Mouse (Mus musculus) CH12.LX (cell line): Measurements from ENCODE around the gene Olfr374. TPM values are rescaled to one million over a fixed set of nuclear protein-coding genes. Genes with fewer than 3 reads are reported as not detected.

Source experiments
- DNase-seq: peaks from one replicate; pipeline ENCODE4 v3.0.0-alpha.2; 2013; ENCODE audit errors: extremely low read depth
- H3K27ac ChIP-seq: 2 replicates; pipeline ENCODE4 v1.5.1; 2012; ENCODE audit warnings: low read depth, mild to moderate bottlenecking, control low read depth, moderate library complexity; ENCODE audit not compliant: insufficient read depth
- H3K27me3 ChIP-seq: replicated peaks from 2 replicates; pipeline ENCODE3; 2012; ENCODE audit warnings: inconsistent platforms
- H3K36me3 ChIP-seq, 2 experiments: replicated peaks in 1 of 2; 2 replicates each; pipeline versions ENCODE3 to v1.6.1; 2012; ENCODE audit warnings: inconsistent platforms in 1 of 2, low read length in 1 of 2, mild to moderate bottlenecking in 1 of 2, mixed read lengths in 1 of 2, moderate library complexity in 1 of 2; ENCODE audit not compliant: control insufficient read depth in 1 of 2, insufficient read depth in 1 of 2
- H3K4me1 ChIP-seq, 2 experiments: 2 replicates each; pipeline ENCODE4 v1.6.1; 2012; ENCODE audit warnings: inconsistent platforms in 1 of 2, moderate library complexity in 1 of 2; ENCODE audit not compliant: insufficient read depth in 2 of 2, control insufficient read depth in 1 of 2
- H3K4me2 ChIP-seq: 2 replicates; pipeline ENCODE4 v1.6.1; 2012; ENCODE audit warnings: low read depth, mild to moderate bottlenecking, control low read depth; ENCODE audit not compliant: poor library complexity, insufficient read depth, severe bottlenecking
- H3K4me3 ChIP-seq, 3 experiments: fragments of 150-350 bp in 1 of 3; sonication (generic) in 1 of 3; replicated peaks in 1 of 3; 2 replicates each; pipeline versions ENCODE3 to v1.5.1; 2011 to 2012; ENCODE audit warnings: low read depth in 2 of 3, low read length in 2 of 3, mild to moderate bottlenecking in 2 of 3, moderate library complexity in 2 of 3, control low read depth in 1 of 3, improper control_type of control experiment in 1 of 3, inconsistent platforms in 1 of 3, mixed read lengths in 1 of 3; ENCODE audit not compliant: poor library complexity in 1 of 3
- H3K79me2 ChIP-seq: replicated peaks from 2 replicates; pipeline ENCODE4 v1.6.1; 2012; ENCODE audit warnings: mild to moderate bottlenecking, moderate library complexity; ENCODE audit not compliant: control insufficient read depth, poor library complexity, insufficient read depth, severe bottlenecking; ENCODE audit errors: extremely low read depth
- H3K9ac ChIP-seq: 2 replicates; pipeline ENCODE4 v1.6.1; 2012; ENCODE audit warnings: low read depth, mild to moderate bottlenecking, control low read depth, moderate library complexity; ENCODE audit not compliant: insufficient read depth
- H3K9me3 ChIP-seq: replicated peaks from 2 replicates; pipeline ENCODE3; 2012; ENCODE audit warnings: low read length, inconsistent platforms, mixed read lengths
- BHLHE40 ChIP-seq: IDR thresholded peaks from 2 replicates; pipeline ENCODE4 v1.6.1; 2011; ENCODE audit warnings: mild to moderate bottlenecking, low read depth, low read length, improper control_type of control experiment
- CHD1 ChIP-seq: IDR thresholded peaks from 2 replicates; pipeline ENCODE4 v1.6.1; 2012; ENCODE audit warnings: low read depth, low read length, improper control_type of control experiment, inconsistent platforms
- CHD2 ChIP-seq: IDR thresholded peaks from 2 replicates; pipeline ENCODE4 v1.6.1; 2011; ENCODE audit warnings: low read length, improper control_type of control experiment
- CTCF ChIP-seq, 2 experiments: IDR thresholded peaks in 1 of 2; conservative IDR thresholded peaks in 1 of 2; 2 replicates each; pipeline ENCODE4 v1.5.1; 2011 to 2012; ENCODE audit warnings: low read depth in 2 of 2, low read length in 2 of 2, improper control_type of control experiment in 1 of 2, inconsistent platforms in 1 of 2, mild to moderate bottlenecking in 1 of 2, moderate library complexity in 1 of 2
- EP300 ChIP-seq: IDR thresholded peaks from 2 replicates; pipeline ENCODE4 v1.6.1; 2011; ENCODE audit warnings: low read length, improper control_type of control experiment
- GABPA ChIP-seq: IDR thresholded peaks from 2 replicates; pipeline ENCODE4 v1.6.1; 2012; ENCODE audit warnings: low read depth, low read length, improper control_type of control experiment, inconsistent platforms; ENCODE audit not compliant: insufficient replicate concordance
- JUN ChIP-seq: IDR thresholded peaks from 2 replicates; pipeline ENCODE4 v1.6.1; 2011; ENCODE audit warnings: low read depth, mild to moderate bottlenecking, low read length, improper control_type of control experiment, moderate library complexity; ENCODE audit not compliant: insufficient read depth
- JUND ChIP-seq: conservative IDR thresholded peaks from 2 replicates; pipeline ENCODE4 v1.6.1; 2011; ENCODE audit warnings: low read depth, low read length, improper control_type of control experiment
- KAT2A ChIP-seq: IDR thresholded peaks from 2 replicates; pipeline ENCODE4 v1.6.1; 2012; ENCODE audit warnings: low read length, improper control_type of control experiment, inconsistent platforms; ENCODE audit not compliant: insufficient replicate concordance
- MAFK ChIP-seq: IDR thresholded peaks from 2 replicates; pipeline ENCODE4 v1.6.1; 2011; ENCODE audit warnings: low read length, improper control_type of control experiment; ENCODE audit not compliant: insufficient replicate concordance
- MAZ ChIP-seq: IDR thresholded peaks from 2 replicates; pipeline ENCODE4 v1.6.1; 2012; ENCODE audit warnings: low read depth, mild to moderate bottlenecking, inconsistent platforms, low read length, improper control_type of control experiment, moderate library complexity
- MEF2A ChIP-seq: IDR thresholded peaks from 2 replicates; pipeline ENCODE4 v1.6.1; 2014; ENCODE audit warnings: low read depth, mild to moderate bottlenecking, inconsistent platforms, low read length, improper control_type of control experiment, borderline replicate concordance
- MXI1 ChIP-seq: IDR thresholded peaks from 2 replicates; pipeline ENCODE4 v1.6.1; 2011; ENCODE audit warnings: mild to moderate bottlenecking, low read depth, low read length, improper control_type of control experiment
- MYC ChIP-seq: IDR thresholded peaks from 2 replicates; pipeline ENCODE4 v1.6.1; 2011; ENCODE audit warnings: low read depth, mild to moderate bottlenecking, improper control_type of control experiment, low read length
- NELFE ChIP-seq: IDR thresholded peaks from 2 replicates; pipeline ENCODE4 v1.6.1; 2011; ENCODE audit warnings: low read depth, low read length, improper control_type of control experiment
- NRF1 ChIP-seq: IDR thresholded peaks from 2 replicates; pipeline ENCODE4 v1.6.1; 2014; ENCODE audit warnings: low read depth, mild to moderate bottlenecking, inconsistent platforms, low read length, improper control_type of control experiment, moderate library complexity
- POLR2AphosphoS2 ChIP-seq: IDR thresholded peaks from 2 replicates; pipeline ENCODE4 v1.6.1; 2011; ENCODE audit warnings: low read depth, low read length, improper control_type of control experiment
- RAD21 ChIP-seq: IDR thresholded peaks from 2 replicates; pipeline ENCODE4 v1.6.1; 2011; ENCODE audit warnings: low read depth, mild to moderate bottlenecking, low read length, improper control_type of control experiment, moderate library complexity
- RCOR1 ChIP-seq: conservative IDR thresholded peaks from 2 replicates; pipeline ENCODE4 v1.6.1; 2012; ENCODE audit warnings: low read depth, mild to moderate bottlenecking, inconsistent platforms, low read length, improper control_type of control experiment
- SIN3A ChIP-seq: IDR thresholded peaks from 2 replicates; pipeline ENCODE4 v1.6.1; 2012; ENCODE audit warnings: low read length, improper control_type of control experiment, inconsistent platforms
- TCF12 ChIP-seq: IDR thresholded peaks from 2 replicates; pipeline ENCODE4 v1.6.1; 2014; ENCODE audit warnings: low read depth, mild to moderate bottlenecking, inconsistent platforms, low read length, improper control_type of control experiment
- UBTF ChIP-seq: IDR thresholded peaks from 2 replicates; pipeline ENCODE4 v1.6.1; 2012; ENCODE audit warnings: low read depth, mild to moderate bottlenecking, inconsistent platforms, low read length, improper control_type of control experiment, moderate library complexity
- ZC3H11A ChIP-seq: IDR thresholded peaks from 2 replicates; pipeline ENCODE4 v1.6.1; 2012; ENCODE audit warnings: low read depth, mild to moderate bottlenecking, inconsistent platforms, low read length, improper control_type of control experiment
- ZKSCAN1 ChIP-seq: IDR thresholded peaks from 2 replicates; pipeline ENCODE4 v1.6.1; 2012; ENCODE audit warnings: low read depth, inconsistent platforms, low read length, improper control_type of control experiment, borderline replicate concordance
- ZMIZ1 ChIP-seq: IDR thresholded peaks from 2 replicates; pipeline ENCODE4 v1.6.1; 2012; ENCODE audit warnings: low read depth, mild to moderate bottlenecking, inconsistent platforms, low read length, improper control_type of control experiment
- ZNF384 ChIP-seq: IDR thresholded peaks from 2 replicates; pipeline ENCODE4 v1.6.1; 2012; ENCODE audit warnings: low read depth, low read length, improper control_type of control experiment, inconsistent platforms
- dilution Hi-C: fragments of 300-500 bp; cut with MboI; formaldehyde crosslinking; loops from 2 replicates; pipeline ENCODE4 v1.14.3; 2020; ENCODE audit warnings: low sequenced_read_pairs; ENCODE audit not compliant: extremely low pct_unique_long_range_greater_than_20kb, extremely low pct_ligation_motif_present
- in situ Hi-C: fragments of 300-500 bp; cut with MboI; formaldehyde crosslinking; loops from 3 replicates; pipeline ENCODE4 v1.14.3; 2019; ENCODE audit warnings: low sequenced_read_pairs, low pct_ligation_motif_present, low pct_unique_long_range_greater_than_20kb, mixed read lengths
- polyA plus RNA-seq: library from polyadenylated mRNA; unstranded; fragments of >175 nt; gene quantifications from 2 replicates; pipeline ENCODE4 v1.2.1, GENCODE M21; 2012; ENCODE audit warnings: low read depth; ENCODE audit not compliant: insufficient read length
- total RNA-seq, 2 experiments: library from RNA; depleted of rRNA; stranded (reverse); fragments of 300-350 nt in 1 of 2; fragments of >200 nt in 1 of 2; gene quantifications; 2 replicates each; pipeline ENCODE4 v1.2.3; 2012 to 2014

Olfr374 gene
- total and polyA plus RNA-seq, 3 experiments, result not detected

DNA sequence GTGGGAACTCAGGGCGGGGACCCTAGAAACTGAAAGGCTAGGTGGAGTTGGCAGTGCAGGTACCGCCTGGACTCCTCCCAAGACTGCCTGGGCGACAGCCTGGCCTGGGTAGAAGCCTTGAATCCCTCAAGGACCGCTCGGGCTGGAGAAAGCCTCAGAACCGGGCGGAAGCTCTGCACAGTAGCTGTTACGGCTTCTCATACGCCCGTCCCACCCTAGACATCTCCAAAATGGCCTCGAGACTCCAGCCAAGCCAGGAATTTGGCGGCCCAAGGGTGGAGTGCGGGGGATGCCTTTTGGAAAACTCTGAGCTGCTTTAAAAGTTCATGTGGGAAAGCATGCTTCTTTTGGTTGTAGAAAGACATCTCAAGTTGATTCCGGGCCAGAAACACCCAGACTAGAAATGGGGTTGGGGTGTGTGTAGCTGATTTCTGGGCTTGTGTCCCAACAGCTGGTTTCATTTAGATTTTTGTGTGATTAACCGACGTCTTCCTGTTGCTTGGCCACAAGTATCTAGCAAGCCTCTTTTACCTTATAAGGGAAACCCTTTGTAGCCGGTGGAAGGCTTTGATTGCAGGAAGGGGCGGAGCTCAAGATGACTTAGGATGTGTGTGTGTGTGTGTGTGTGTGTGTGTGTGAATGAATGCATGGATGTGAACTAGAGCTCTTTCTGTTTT lies 29.6 kb downstream of the Olfr374 start (continued):
- TF ChIP-seq RCOR1 (no peak), NELFE (peak; percentile 67; the same call in 1 of the 2 replicates), MAFK (no peak), POLR2AphosphoS2 (peak; percentile 75; the same call in 1 of the 2 replicates)
- TF ChIP-seq, all 38 proteins: peak for 14

DNA sequence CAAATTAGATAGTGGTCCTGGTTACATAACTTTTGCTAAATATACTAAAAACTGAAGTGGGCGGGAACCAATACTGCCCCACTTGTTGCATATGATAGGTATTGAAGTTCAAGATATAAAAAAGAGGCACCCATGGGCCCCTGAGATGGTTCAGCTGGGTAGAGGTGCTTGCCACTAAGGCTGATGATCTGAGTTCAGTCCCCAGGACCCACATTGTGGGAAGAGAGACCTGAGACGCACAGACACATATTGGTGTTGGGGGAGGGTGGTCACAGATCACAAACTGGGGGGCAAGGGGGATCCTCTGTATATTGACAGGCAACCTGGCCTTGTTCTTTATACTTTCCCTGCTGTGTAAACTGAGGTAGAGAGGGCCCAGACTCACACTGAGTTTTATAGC lies 30.6 kb downstream of the Olfr374 start:
- Histone ChIP-seq H3K9me3 (no peaks in the 10 kb centered on the region), H3K36me3 (peaks cover 29 to 43% of the 10 kb centered on the region in 2 experiments), H3K4me2 (0 out of 2 replicates have a peak overlapping the region, but pooled peaks have one; percentile 41), H3K79me2 (peaks cover 19% of the 10 kb centered on the region), H3K4me3 (peak overlapping the region in 1 of 3 experiments; percentile 88), H3K4me1 (peaks cover 12 to 47% of the 10 kb centered on the region in 2 experiments), H3K27me3 (no peaks in the 10 kb centered on the region), H3K9ac (peak overlapping the region; percentile 38; the same call in 1 of the 2 replicates), H3K27ac (no peak overlapping the region)
- in situ Hi-C loops, result no loop called here
- dilution Hi-C loops, result no loop called here
- TF ChIP-seq ZC3H11A (no peak), UBTF (no peak), ZNF384 (no peak), CHD1 (no peak), KAT2A (no peak), RAD21 (no peak), MEF2A (no peak), MYC (no peak), MXI1 (no peak), RCOR1 (no peak), GABPA (no peak), ZKSCAN1 (no peak), SIN3A (no peak)
- no peak for DNase-seq

DNA sequence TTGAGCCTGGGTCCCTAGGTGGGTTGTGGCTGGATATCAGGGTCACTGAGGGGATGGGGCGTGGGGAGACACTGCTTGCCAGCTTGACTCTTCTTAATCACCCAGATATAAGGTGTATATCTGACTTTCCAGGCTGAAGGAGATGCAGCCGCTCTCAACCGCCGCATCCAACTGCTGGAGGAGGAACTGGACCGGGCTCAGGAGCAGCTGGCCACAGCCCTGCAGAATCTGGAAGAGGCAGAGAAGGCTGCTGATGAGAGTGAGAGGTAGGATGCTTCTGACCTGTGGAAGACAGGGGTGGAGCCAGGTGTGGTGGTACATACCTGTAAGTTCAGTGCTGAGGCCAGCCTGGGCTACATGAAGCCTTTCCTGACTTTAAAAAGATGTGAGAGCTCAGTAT lies 31.6 kb downstream of the Olfr374 start:
- TF ChIP-seq ZMIZ1 (no peak), NRF1 (no peak), KAT2A (no peak), JUND (no peak), JUN (no peak), BHLHE40 (no peak), EP300 (no peak), CTCF (conservative IDR thresholded peaks at IDR 0.05 in 1 of 2, IDR thresholded peaks at IDR 0.05 in 1 of 2; ENCODE audit: low read depth in 2 of 2, low read length in 2 of 2) (no peak), RCOR1 (no peak), MAZ (no peak), ZNF384 (no peak), CHD2 (no peak), RAD21 (no peak), NELFE (no peak), ZC3H11A (no peak), TCF12 (no peak), MXI1 (no peak)
- Histone ChIP-seq H3K4me2 (no peak overlapping the region), H3K79me2 (peaks cover 19% of the 10 kb centered on the region), H3K27ac (peak overlapping the region; percentile 2; the same call in 1 of the 2 replicates), H3K9me3 (no peaks in the 10 kb centered on the region), H3K4me1 (peaks cover 12 to 55% of the 10 kb centered on the region in 2 experiments), H3K9ac (no peak overlapping the region), H3K36me3 (peaks cover 38 to 54% of the 10 kb centered on the region in 2 experiments), H3K27me3 (no peaks in the 10 kb centered on the region), H3K4me3 (no peak overlapping the region)
- DNase-seq, result no peak
- dilution Hi-C loops (no loop called here), in situ Hi-C loops (no loop called here)
